Mouse (Mus musculus) lung, adult 2 months (tissue): ENCODE results near the gene Stox2. TPM values are rescaled to one million over a fixed set of nuclear protein-coding genes. Genes with fewer than 3 reads are reported as not detected.
A peak's percentile ranks its signal among the peaks of the same experiment; 100 is the strongest.

Experiments used
- DNase-seq: peaks from one replicate; pipeline ENCODE4 v3.0.0; 2022
- H3K4me1 ChIP-seq: fragments of 200-500 bp; 2 replicates; pipeline ENCODE4 v1.6.1; 2011; ENCODE audit warnings: low read length; ENCODE audit not compliant: control insufficient read depth, insufficient read depth
- H3K4me3 ChIP-seq: fragments of 200-500 bp; replicated peaks from 2 replicates; pipeline ENCODE3; 2011; ENCODE audit warnings: low read depth, mild to moderate bottlenecking, control low read depth, low read length; ENCODE audit errors: extremely low read depth
- CTCF ChIP-seq: fragments of 200-500 bp; IDR thresholded peaks from 2 replicates; pipeline ENCODE4 v1.5.1; 2011; ENCODE audit warnings: mild to moderate bottlenecking, low read length, control low read depth; ENCODE audit not compliant: insufficient read depth
- POLR2A ChIP-seq: fragments of 200-500 bp; IDR thresholded peaks from 2 replicates; pipeline ENCODE4 v1.6.1; 2011; ENCODE audit warnings: low read depth, mild to moderate bottlenecking, control low read depth, low read length, borderline replicate concordance; ENCODE audit errors: extremely low read depth
- WGBS: fragments of 180-500 bp; shearing (Covaris S2); methylation state at CpG from one replicate; pipeline ENCODE4 v1.1.7; 2018; 5-methylcytosine and 5-hydroxymethylcytosine counted together
- polyA plus RNA-seq: library from polyadenylated mRNA; depleted of rRNA; stranded (reverse); fragments of >200 nt; gene quantifications from 2 replicates; pipeline ENCODE4 v1.2.3, GENCODE M21; 2012

Gene Stox2
- polyA plus RNA-seq, 1 experiment, result 3.8 TPM

DNA sequence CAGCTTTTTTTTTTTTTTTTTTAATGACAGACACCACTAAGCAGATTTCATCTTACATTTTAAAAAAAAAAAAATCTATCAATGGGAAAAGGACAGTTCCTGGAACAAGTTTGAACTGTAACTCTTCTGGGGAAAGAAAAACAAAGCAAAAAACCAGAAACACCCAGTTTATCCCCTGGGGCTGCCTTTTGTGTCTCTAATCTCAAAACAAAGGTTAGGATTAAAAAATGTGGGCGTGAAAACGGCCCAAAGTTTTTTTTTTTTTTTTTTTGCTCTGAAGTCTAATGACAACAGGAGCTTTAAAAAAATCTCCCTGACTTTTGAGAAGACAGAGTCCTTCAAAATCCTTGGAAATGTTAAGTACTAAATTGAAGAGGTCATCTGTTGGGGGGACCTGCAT lies 125.5 kb downstream of the Stox2 start:
- 58% methylated on average over 2 of the region's 2 CpGs for WGBS
- Histone ChIP-seq H3K4me3 (no peak overlapping the region), H3K4me1 (no peaks in the 10 kb centered on the region)
- no peak for TF ChIP-seq CTCF
- no peak for TF ChIP-seq POLR2A
- DNase-seq, result no peak

DNA sequence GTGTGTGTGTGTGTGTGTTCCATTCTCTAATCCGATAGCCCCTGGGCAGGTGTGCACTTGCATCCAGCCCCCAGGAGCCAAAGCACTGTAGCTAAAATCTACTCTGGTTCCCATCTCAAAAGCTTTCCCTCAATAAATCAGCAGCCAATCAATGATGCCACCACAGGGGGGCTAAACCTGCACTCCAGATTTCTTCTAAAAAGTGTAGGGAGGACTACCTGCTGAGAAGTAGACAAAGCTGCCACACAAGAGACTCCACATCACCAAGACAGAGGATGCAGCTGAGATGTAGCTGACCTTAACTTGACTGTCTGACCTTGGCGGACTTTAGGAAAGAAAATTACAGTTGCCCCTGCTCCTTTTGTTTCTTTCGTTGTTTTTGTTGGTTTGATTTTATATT lies 127.7 kb downstream of the Stox2 start:
- WGBS, result 90% methylated on average over 3 of the region's 3 CpGs
- Histone ChIP-seq H3K4me3 (no peak overlapping the region), H3K4me1 (no peaks in the 10 kb centered on the region)
- DNase-seq, result no peak
- TF ChIP-seq CTCF, result no peak
- no peak for TF ChIP-seq POLR2A

DNA sequence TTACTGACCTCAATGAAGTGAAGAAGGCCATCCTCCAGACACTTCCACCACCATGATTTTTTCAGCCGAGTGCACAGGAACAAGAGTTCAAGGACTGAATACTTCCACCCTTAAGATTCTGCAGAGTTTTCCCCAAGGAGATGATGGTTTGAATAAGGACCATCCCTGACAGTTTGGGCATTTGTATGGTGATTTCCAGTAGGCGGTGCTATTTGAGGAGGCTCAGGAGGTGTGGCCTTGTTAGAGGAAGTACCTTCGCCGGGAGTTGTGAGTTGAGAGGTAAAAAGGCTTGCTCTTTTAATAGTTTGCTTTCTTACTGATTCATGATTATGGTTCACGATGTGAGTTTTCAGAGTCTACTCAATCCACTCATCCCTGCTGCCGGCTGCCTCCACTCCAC lies 138.0 kb downstream of the Stox2 start:
- no peak for DNase-seq
- H3K4me1 ChIP-seq, result no peaks in the 10 kb centered on the region
- TF ChIP-seq CTCF, result no peak
- no peak for TF ChIP-seq POLR2A
- 86% methylated on average over 6 of the region's 6 CpGs for WGBS
- no peak overlapping the region for H3K4me3 ChIP-seq

DNA sequence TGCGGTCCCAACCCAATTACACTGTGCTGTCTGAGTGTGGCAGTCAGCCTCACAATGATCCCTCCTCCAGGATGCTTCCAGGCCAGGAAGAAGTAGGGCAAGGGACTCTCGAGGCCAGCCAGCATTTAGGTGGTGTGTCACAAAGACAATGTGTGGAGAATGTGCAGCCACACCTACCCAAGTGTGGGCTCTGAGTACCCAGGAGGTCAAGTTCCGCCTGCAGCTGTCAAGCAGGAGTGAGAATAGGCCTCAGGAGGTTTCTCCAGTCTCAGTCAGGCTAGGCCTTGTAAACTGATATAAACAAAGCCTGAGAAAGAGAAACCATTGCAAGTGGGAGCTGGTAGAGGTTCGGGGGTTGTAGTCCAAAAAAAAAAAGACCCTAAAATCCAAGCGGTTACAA lies 139.8 kb downstream of the Stox2 start:
- H3K4me1 ChIP-seq, result no peaks in the 10 kb centered on the region
- 82% methylated on average over 5 of the region's 5 CpGs for WGBS
- no peak for DNase-seq
- no peak for TF ChIP-seq CTCF
- no peak for TF ChIP-seq POLR2A
- no peak overlapping the region for H3K4me3 ChIP-seq

DNA sequence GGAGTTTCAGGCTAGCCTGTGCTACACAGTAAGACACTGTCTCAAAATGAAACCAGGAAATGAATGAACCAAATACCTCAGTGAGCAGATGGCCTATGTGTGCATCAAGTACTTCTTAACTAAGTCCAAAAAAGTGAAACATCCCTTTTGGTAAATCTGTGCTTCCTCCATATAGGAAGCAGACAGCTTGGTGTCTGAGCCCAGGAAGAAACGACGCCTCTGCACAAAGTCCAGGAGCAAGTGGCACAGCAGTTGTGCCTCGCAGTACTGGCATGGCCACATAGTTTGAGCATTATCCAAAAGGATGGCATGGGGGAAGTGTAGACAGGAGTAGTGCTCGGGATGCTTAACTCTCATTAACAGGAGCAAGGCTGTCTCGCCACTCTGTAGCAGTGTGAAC lies 140.3 kb downstream of the Stox2 start:
- no peaks in the 10 kb centered on the region for H3K4me1 ChIP-seq
- 95% methylated on average over 5 of the region's 5 CpGs for WGBS
- TF ChIP-seq CTCF (no peak), POLR2A (no peak)

DNA sequence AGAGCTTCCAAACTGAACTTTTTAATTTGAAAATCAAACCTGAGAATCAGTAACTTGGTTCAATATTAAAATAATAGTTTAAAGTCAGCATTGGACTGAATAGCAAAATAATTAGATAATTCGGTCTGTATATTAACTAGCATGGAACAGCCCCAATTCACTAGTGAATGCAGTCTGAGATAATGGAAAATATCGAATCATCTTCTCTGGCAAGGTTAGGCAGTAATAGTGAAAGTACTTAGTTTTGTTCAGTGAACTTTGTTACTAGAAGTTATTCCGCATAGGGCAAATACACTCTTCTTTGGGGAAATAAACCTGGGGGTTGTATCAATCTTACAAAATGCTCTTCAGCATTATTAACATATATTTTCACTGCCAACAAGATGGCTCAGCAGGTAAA lies 147.7 kb downstream of the Stox2 start:
- 89% methylated on average over 3 of the region's 3 CpGs for WGBS
- Histone ChIP-seq H3K4me1 (no peaks in the 10 kb centered on the region), H3K4me3 (no peak overlapping the region)
- DNase-seq, result no peak
- TF ChIP-seq CTCF (no peak), POLR2A (no peak)

More for the DNA sequence above, 140.3 kb downstream of the Stox2 start:
- no peak for DNase-seq
- no peak overlapping the region for H3K4me3 ChIP-seq

DNA sequence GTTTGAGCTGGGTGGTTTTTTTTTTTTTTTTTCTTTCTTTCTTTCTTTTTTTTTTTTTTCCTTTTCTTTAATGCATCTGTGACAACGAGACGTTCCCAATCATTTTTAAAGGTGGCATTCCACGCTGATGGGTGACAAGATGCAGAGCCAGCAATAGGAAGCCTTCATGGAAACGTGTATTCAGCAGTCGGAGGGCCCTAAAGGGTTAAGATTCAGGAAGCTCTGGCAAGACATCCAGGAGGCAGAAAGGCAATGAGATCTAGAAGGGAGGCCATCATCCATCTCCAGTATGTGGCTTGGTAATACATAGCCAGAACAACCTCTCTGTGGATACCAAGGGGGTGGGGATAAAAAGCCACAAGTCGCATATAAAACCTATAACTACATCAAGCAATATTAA lies 156.5 kb downstream of the Stox2 start:
- Histone ChIP-seq H3K4me3 (peak overlapping the region; percentile 82), H3K4me1 (peaks cover 8% of the 10 kb centered on the region)
- 23% methylated on average over 6 of the region's 6 CpGs for WGBS
- TF ChIP-seq CTCF, result no peak
- TF ChIP-seq POLR2A, result no peak
- no peak for DNase-seq

DNA sequence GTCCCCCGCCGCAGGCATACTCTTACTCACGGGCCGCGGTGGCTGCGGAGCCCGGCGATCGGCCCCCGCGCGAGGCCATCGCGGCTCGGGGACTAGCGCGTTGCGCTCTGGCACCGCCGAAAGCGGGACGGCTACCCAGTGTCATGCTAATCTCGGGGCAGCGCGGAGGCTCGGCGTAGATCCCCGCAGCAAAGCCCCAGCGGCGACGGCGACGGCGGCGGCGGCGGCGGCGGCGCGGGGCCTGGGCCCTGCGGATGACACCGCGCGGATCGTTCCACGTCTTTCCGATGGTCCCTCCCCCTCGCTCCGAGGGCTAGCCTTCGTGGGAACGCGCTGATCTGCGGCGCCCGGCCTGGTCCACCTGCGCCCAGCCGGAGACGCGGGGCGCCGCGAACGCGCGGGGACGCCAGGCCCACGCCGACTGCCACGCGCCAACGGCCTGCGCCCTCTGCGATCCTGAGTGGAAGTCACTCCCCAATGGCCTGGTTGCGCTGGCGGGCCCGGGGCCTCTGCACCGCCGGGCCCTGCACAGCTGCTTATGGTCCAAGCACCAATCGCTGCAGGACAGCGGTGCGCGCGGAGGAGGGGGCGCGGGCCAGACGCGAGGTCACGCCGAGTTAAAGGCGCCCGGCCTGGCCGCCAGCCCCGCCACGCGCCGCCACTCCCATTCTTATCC lies 157.2 kb downstream of the Stox2 start:
- no peak for TF ChIP-seq CTCF
- 0 out of 2 replicates have a peak, but pooled peaks have one; percentile 27 for TF ChIP-seq POLR2A
- DNase-seq, result peak; percentile 49
- peaks cover 8% of the 10 kb centered on the region for H3K4me1 ChIP-seq
- under 1% methylated on average over 93 of the region's 97 CpGs for WGBS
- H3K4me3 ChIP-seq, result peak overlapping the region; percentile 82

DNA sequence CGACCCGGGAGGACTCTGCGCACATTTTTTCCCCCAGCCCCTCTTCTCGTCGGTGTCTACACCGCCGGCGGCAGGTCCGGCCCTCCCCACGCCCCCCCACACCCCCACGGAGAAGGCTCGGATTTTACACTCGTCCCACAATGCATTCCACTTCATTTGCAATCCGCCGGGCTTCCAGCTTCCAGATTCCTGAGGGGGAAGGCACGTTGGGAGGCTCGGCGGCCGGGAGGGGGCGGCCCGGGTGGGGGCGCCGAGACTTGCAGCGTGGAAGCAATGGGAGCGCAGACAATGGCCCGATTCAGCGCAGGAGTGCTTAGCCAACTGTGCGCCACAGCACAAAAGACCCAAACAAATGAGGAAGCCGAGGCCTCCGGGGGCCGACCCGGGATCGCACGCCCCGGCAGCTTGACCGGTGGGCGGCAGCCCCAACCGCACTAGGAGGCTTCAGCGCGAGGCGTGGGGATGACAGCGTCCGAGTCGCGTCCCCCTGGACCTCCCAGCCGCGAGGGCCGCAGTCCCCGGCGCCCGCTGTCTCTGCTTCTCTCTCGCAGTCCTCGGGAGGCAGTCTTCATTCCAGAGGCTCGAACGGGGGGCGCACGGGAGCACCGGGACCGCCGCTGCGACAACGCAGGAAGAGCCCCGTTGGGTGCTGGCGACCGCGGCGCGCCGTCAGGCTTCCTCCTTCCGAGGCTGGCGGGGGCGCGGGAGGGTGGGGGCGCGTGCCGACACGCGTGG lies 157.9 kb downstream of the Stox2 start:
- Histone ChIP-seq H3K4me3 (peak overlapping the region; percentile 82), H3K4me1 (peaks cover 8% of the 10 kb centered on the region)
- WGBS, result under 1% methylated on average over 78 of the region's 78 CpGs
- peak; percentile 40 for DNase-seq
- TF ChIP-seq POLR2A (no peak), CTCF (no peak)
